In genomic region chr5:21987711-21988110, GRCm38 (mm10) we compare ENCODE assay signal across 26 mouse cellular contexts.
DNase-seq lines count a peak whose midpoint lies in the region; ATAC-seq and TF ChIP-seq lines count a peak whose summit lies in the region.
"Had no signal": no experiment of that assay in that cellular context is flagged by ENCODE, and none has a peak within 500 bp of the region (broad histone marks: within the 10 kb centered on the region; RNA-seq: fewer than 3 reads in every experiment).

No protein-coding gene starts in this region.

- no peak for ATAC-seq in hindbrain, postnatal 0 days
- ATAC-seq in hindbrain, embryonic 14.5 days (ENCODE audit: low FRiP score), result no peak
- ATAC-seq in midbrain, postnatal 0 days (ENCODE audit: low FRiP score), result no peak
- ATAC-seq in midbrain, embryonic 13.5 days, result no peak
- ATAC-seq: activated CD4-positive, CD25-positive, alpha-beta regulatory T cell, adult 4 months had no signal

- WGBS in hindbrain, postnatal 0 days, result 61% methylated on average over 5 of the region's 5 CpGs
- 87% methylated on average over 5 of the region's 5 CpGs for WGBS in hindbrain, embryonic 14.5 days
- WGBS in midbrain, postnatal 0 days, result 74% methylated on average over 5 of the region's 5 CpGs
- 94% methylated on average over 5 of the region's 5 CpGs for WGBS in midbrain, embryonic 13.5 days

- no peaks in the 10 kb centered on the region for H3K4me1 ChIP-seq in hindbrain, postnatal 0 days (ENCODE audit: insufficient read depth, low read length)
- H3K4me1 ChIP-seq in hindbrain, embryonic 14.5 days (replicated peaks; ENCODE audit: control insufficient read depth, insufficient read depth, low read length), result no peaks in the 10 kb centered on the region
- H3K4me1 ChIP-seq in midbrain, postnatal 0 days (ENCODE audit: insufficient read depth, low read length), result no peaks in the 10 kb centered on the region
- H3K4me1 ChIP-seq in midbrain, embryonic 13.5 days (replicated peaks), result no peaks in the 10 kb centered on the region
- H3K4me1 ChIP-seq: embryonic facial prominence, embryonic 12.5 days; forebrain, embryonic 12.5 days; hindbrain, embryonic 13.5 days; limb, embryonic 15.5 days; lung, embryonic 15.5 days; neural tube, embryonic 15.5 days had no signal

- no peak overlapping the region for H3K9ac ChIP-seq in hindbrain, postnatal 0 days (replicated peaks; ENCODE audit: low read length)
- no peak overlapping the region for H3K9ac ChIP-seq in hindbrain, embryonic 14.5 days
- no peak overlapping the region for H3K9ac ChIP-seq in midbrain, postnatal 0 days (replicated peaks; ENCODE audit: low read length, poor library complexity, severe bottlenecking)
- H3K9ac ChIP-seq in midbrain, embryonic 13.5 days (replicated peaks), result no peak overlapping the region
- H3K9ac ChIP-seq: embryonic facial prominence, embryonic 12.5 days; forebrain, embryonic 12.5 days; hindbrain, embryonic 13.5 days; limb, embryonic 15.5 days; liver, embryonic 14.5 days; lung, embryonic 15.5 days; neural tube, embryonic 15.5 days had no signal

- no peaks in the 10 kb centered on the region for H3K36me3 ChIP-seq in hindbrain, postnatal 0 days (ENCODE audit: insufficient read depth, low read length)
- H3K36me3 ChIP-seq in hindbrain, embryonic 14.5 days (replicated peaks; ENCODE audit: control insufficient read depth, insufficient read depth), result no peaks in the 10 kb centered on the region
- no peaks in the 10 kb centered on the region for H3K36me3 ChIP-seq in midbrain, postnatal 0 days (ENCODE audit: insufficient read depth, low read length)
- H3K36me3 ChIP-seq in midbrain, embryonic 13.5 days, result peaks cover 3% of the 10 kb centered on the region; the same call in 1 of the 2 replicates
- H3K36me3 ChIP-seq: embryonic facial prominence, embryonic 12.5 days; forebrain, embryonic 12.5 days; hindbrain, embryonic 13.5 days; limb, embryonic 15.5 days; lung, embryonic 15.5 days; neural tube, embryonic 15.5 days had no signal

- H3K27ac ChIP-seq in hindbrain, postnatal 0 days, result no peak overlapping the region
- H3K27ac ChIP-seq in hindbrain, embryonic 14.5 days, result no peak overlapping the region
- no peak overlapping the region for H3K27ac ChIP-seq in midbrain, postnatal 0 days (ENCODE audit: low read depth, low read length)
- no peak overlapping the region for H3K27ac ChIP-seq in midbrain, embryonic 13.5 days
- H3K27ac ChIP-seq: embryonic facial prominence, embryonic 12.5 days; forebrain, embryonic 12.5 days; hindbrain, embryonic 13.5 days; limb, embryonic 15.5 days; liver, embryonic 14.5 days; lung, embryonic 15.5 days; neural tube, embryonic 15.5 days had no signal

- no peaks in the 10 kb centered on the region for H3K27me3 ChIP-seq in hindbrain, postnatal 0 days (ENCODE audit: insufficient read depth, low read length)
- no peaks in the 10 kb centered on the region for H3K27me3 ChIP-seq in hindbrain, embryonic 14.5 days (ENCODE audit: control insufficient read depth, insufficient read depth, low read length)
- H3K27me3 ChIP-seq in midbrain, postnatal 0 days (ENCODE audit: insufficient read depth, low read length), result no peaks in the 10 kb centered on the region
- H3K27me3 ChIP-seq in midbrain, embryonic 13.5 days, result no peaks in the 10 kb centered on the region
- H3K27me3 ChIP-seq: embryonic facial prominence, embryonic 12.5 days; forebrain, embryonic 12.5 days; hindbrain, embryonic 13.5 days; limb, embryonic 15.5 days; lung, embryonic 15.5 days; neural tube, embryonic 15.5 days had no signal

- H3K4me2 ChIP-seq in hindbrain, postnatal 0 days (ENCODE audit: low read depth, low read length), result no peak overlapping the region
- H3K4me2 ChIP-seq in hindbrain, embryonic 14.5 days (replicated peaks), result no peak overlapping the region
- no peak overlapping the region for H3K4me2 ChIP-seq in midbrain, postnatal 0 days (ENCODE audit: low read depth, low read length, poor library complexity, severe bottlenecking)
- H3K4me2 ChIP-seq in midbrain, embryonic 13.5 days (replicated peaks), result no peak overlapping the region
- H3K4me2 ChIP-seq: embryonic facial prominence, embryonic 12.5 days; forebrain, embryonic 12.5 days; hindbrain, embryonic 13.5 days; limb, embryonic 15.5 days; lung, embryonic 15.5 days; neural tube, embryonic 15.5 days had no signal

- H3K4me3 ChIP-seq in hindbrain, postnatal 0 days (ENCODE audit: low read length), result no peak overlapping the region
- no peak overlapping the region for H3K4me3 ChIP-seq in hindbrain, embryonic 14.5 days (replicated peaks; ENCODE audit: low read length)
- no peak overlapping the region for H3K4me3 ChIP-seq in midbrain, postnatal 0 days (ENCODE audit: low read depth, low read length)
- H3K4me3 ChIP-seq in midbrain, embryonic 13.5 days (replicated peaks), result no peak overlapping the region
- H3K4me3 ChIP-seq: embryonic facial prominence, embryonic 12.5 days; erythroblast, embryonic 14.5 days; forebrain, embryonic 12.5 days; hindbrain, embryonic 13.5 days; limb, embryonic 15.5 days; lung, embryonic 15.5 days; neural tube, embryonic 15.5 days had no signal

- TF ChIP-seq CTCF in hindbrain, postnatal 0 days (IDR thresholded peaks at IDR 0.05; ENCODE audit: low read depth), result no peak
- no peak for TF ChIP-seq CTCF in midbrain, postnatal 0 days (IDR thresholded peaks at IDR 0.05)

- H3K9me3 ChIP-seq in hindbrain, postnatal 0 days (ENCODE audit: low read length), result no peaks in the 10 kb centered on the region
- 0 out of 2 replicates have a peak, but pooled peaks cover 2% of the 10 kb centered on the region for H3K9me3 ChIP-seq in hindbrain, embryonic 14.5 days (ENCODE audit: control insufficient read depth, low read length)
- no peaks in the 10 kb centered on the region for H3K9me3 ChIP-seq in midbrain, postnatal 0 days (ENCODE audit: low read length)
- no peaks in the 10 kb centered on the region for H3K9me3 ChIP-seq in midbrain, embryonic 13.5 days
- H3K9me3 ChIP-seq: hindbrain, embryonic 13.5 days; limb, embryonic 15.5 days; lung, embryonic 15.5 days; neural tube, embryonic 15.5 days had no signal

- DNase-seq in adrenal gland, adult (ENCODE audit: inconsistent age in 2 of 2, low spot score in 1 of 2), result peak; percentile 41 to 74
- no peak for DNase-seq in adrenal gland, postnatal 4 days (ENCODE audit: low spot score in 2 of 2)
- peak; percentile 56 for DNase-seq in hindbrain, postnatal 0 days (ENCODE audit: low spot score)
- no peak for DNase-seq in hindbrain, embryonic 14.5 days (ENCODE audit: low spot score)
- peak; percentile 43 for DNase-seq in midbrain, postnatal 0 days (ENCODE audit: low spot score)
- DNase-seq in adrenal gland, postnatal 36 days, result peak; percentile 28 to 39
- no peak for DNase-seq in adipocyte (ENCODE audit: low spot score)
- DNase-seq: cerebellum, adult 11-12 months; gastrocnemius, postnatal 25 days; heart, postnatal 36 days; kidney, adult 2 months; kidney, postnatal 10 days; lung, postnatal 4 days; right cerebral cortex, postnatal 25 days; spleen, adult 18-20 months; thymus, postnatal 36 days had no signal

Comparison
In these comparisons a context has a peak if more than half of its experiments do, and no peak if none do; other contexts are left out.
1. DNase-seq: peak in adrenal gland, adult (2 of 2), hindbrain, postnatal 0 days (single experiment), midbrain, postnatal 0 days (single experiment) and adrenal gland, postnatal 36 days (2 of 2); none in adrenal gland, postnatal 4 days (0 of 2), hindbrain, embryonic 14.5 days (single experiment) and adipocyte (single experiment).